Mouse (Mus musculus): ENCODE data around the gene Cacna1a. TPM values are rescaled to one million over a fixed set of nuclear protein-coding genes. Genes with fewer than 3 reads are reported as not detected.

Gene Cacna1a
- polyA plus RNA-seq, 1 experiment, result 0.37 TPM

- whole genome bisulfite sequencing, result 49% methylated on average over 6 of the region's 6 CpGs
- TF ChIP-seq POLR2A (IDR thresholded peaks at IDR 0.05; ENCODE audit: borderline replicate concordance, control insufficient read depth, low read depth, low read length), result no peak
- no peak for TF ChIP-seq CTCF (IDR thresholded peaks at IDR 0.05; ENCODE audit: control insufficient read depth, insufficient read depth, low read length)
- Histone ChIP-seq H3K27ac (ENCODE audit: control insufficient read depth, insufficient read depth, low read depth, low read length, poor library complexity) (no peak overlapping the region), H3K4me1 (ENCODE audit: control insufficient read depth, insufficient read depth, low read length) (no peaks in the 10 kb centered on the region; the same call in 1 of the 2 replicates), H3K4me3 (replicated peaks; ENCODE audit: control insufficient read depth, low read depth, low read length) (no peak overlapping the region)
These were observed 151.1 kb downstream of the Cacna1a start for GRCm38 (mm10) chr8:84539376-84539775.

GRCm38 (mm10) chr8:84542481-84542880 is 154.2 kb downstream of the Cacna1a start:
- no peak overlapping the region for H3K27ac ChIP-seq (ENCODE audit: control insufficient read depth, insufficient read depth, low read depth, low read length, poor library complexity)
- no peak overlapping the region for H3K4me3 ChIP-seq (replicated peaks; ENCODE audit: control insufficient read depth, low read depth, low read length)

GRCm38 (mm10) chr8:84545522-84545921 is 157.3 kb downstream of the Cacna1a start:
- WGBS, result 46% methylated on average over 3 of the region's 3 CpGs

More at GRCm38 (mm10) chr8:84542481-84542880, 154.2 kb downstream of the Cacna1a start:
- no peak for TF ChIP-seq POLR2A (IDR thresholded peaks at IDR 0.05; ENCODE audit: borderline replicate concordance, control insufficient read depth, low read depth, low read length)
- TF ChIP-seq CTCF (IDR thresholded peaks at IDR 0.05; ENCODE audit: control insufficient read depth, insufficient read depth, low read length), result no peak
- H3K4me1 ChIP-seq (ENCODE audit: control insufficient read depth, insufficient read depth, low read length), result no peaks in the 10 kb centered on the region
- 69% methylated on average over 7 of the region's 7 CpGs for WGBS

GRCm38 (mm10) chr8:84552457-84552856 is 164.2 kb downstream of the Cacna1a start:
- WGBS, result 59% methylated on average over 4 of the region's 4 CpGs
- TF ChIP-seq CTCF (IDR thresholded peaks at IDR 0.05; ENCODE audit: control insufficient read depth, insufficient read depth, low read length) (no peak), POLR2A (IDR thresholded peaks at IDR 0.05; ENCODE audit: borderline replicate concordance, control insufficient read depth, low read depth, low read length) (no peak)
- H3K4me1 ChIP-seq (ENCODE audit: control insufficient read depth, insufficient read depth, low read length), result no peaks in the 10 kb centered on the region
- no peak overlapping the region for H3K27ac ChIP-seq (ENCODE audit: control insufficient read depth, insufficient read depth, low read depth, low read length, poor library complexity)
- H3K4me3 ChIP-seq (replicated peaks; ENCODE audit: control insufficient read depth, low read depth, low read length), result no peak overlapping the region

More at GRCm38 (mm10) chr8:84545522-84545921, 157.3 kb downstream of the Cacna1a start:
- Histone ChIP-seq H3K27ac (ENCODE audit: control insufficient read depth, insufficient read depth, low read depth, low read length, poor library complexity) (no peak overlapping the region), H3K4me1 (ENCODE audit: control insufficient read depth, insufficient read depth, low read length) (no peaks in the 10 kb centered on the region), H3K4me3 (replicated peaks; ENCODE audit: control insufficient read depth, low read depth, low read length) (no peak overlapping the region)
- TF ChIP-seq CTCF (IDR thresholded peaks at IDR 0.05; ENCODE audit: control insufficient read depth, insufficient read depth, low read length), result no peak
- no peak for TF ChIP-seq POLR2A (IDR thresholded peaks at IDR 0.05; ENCODE audit: borderline replicate concordance, control insufficient read depth, low read depth, low read length)

- Histone ChIP-seq H3K27ac (ENCODE audit: control insufficient read depth, insufficient read depth, low read depth, low read length, poor library complexity) (no peak overlapping the region), H3K4me3 (replicated peaks; ENCODE audit: control insufficient read depth, low read depth, low read length) (no peak overlapping the region), H3K4me1 (ENCODE audit: control insufficient read depth, insufficient read depth, low read length) (no peaks in the 10 kb centered on the region)
- WGBS, result 80% methylated on average over 8 of the region's 8 CpGs
- no peak for TF ChIP-seq POLR2A (IDR thresholded peaks at IDR 0.05; ENCODE audit: borderline replicate concordance, control insufficient read depth, low read depth, low read length)
These were observed 164.9 kb downstream of the Cacna1a start for GRCm38 (mm10) chr8:84553106-84553505.

- Histone ChIP-seq H3K4me1 (ENCODE audit: control insufficient read depth, insufficient read depth, low read length) (no peaks in the 10 kb centered on the region), H3K4me3 (replicated peaks; ENCODE audit: control insufficient read depth, low read depth, low read length) (no peak overlapping the region), H3K27ac (ENCODE audit: control insufficient read depth, insufficient read depth, low read depth, low read length, poor library complexity) (no peak overlapping the region)
- TF ChIP-seq POLR2A (IDR thresholded peaks at IDR 0.05; ENCODE audit: borderline replicate concordance, control insufficient read depth, low read depth, low read length) (no peak), CTCF (IDR thresholded peaks at IDR 0.05; ENCODE audit: control insufficient read depth, insufficient read depth, low read length) (no peak)
- WGBS, result 74% methylated on average over 4 of the region's 4 CpGs
These were observed 165.4 kb downstream of the Cacna1a start for GRCm38 (mm10) chr8:84553617-84554016.

GRCm38 (mm10) chr8:84554301-84555027 is 166.2 kb downstream of the Cacna1a start:
- Histone ChIP-seq H3K27ac (ENCODE audit: control insufficient read depth, insufficient read depth, low read depth, low read length, poor library complexity) (no peak overlapping the region), H3K4me1 (ENCODE audit: control insufficient read depth, insufficient read depth, low read length) (no peaks in the 10 kb centered on the region), H3K4me3 (replicated peaks; ENCODE audit: control insufficient read depth, low read depth, low read length) (no peak overlapping the region)
- TF ChIP-seq POLR2A (IDR thresholded peaks at IDR 0.05; ENCODE audit: borderline replicate concordance, control insufficient read depth, low read depth, low read length) (no peak), CTCF (IDR thresholded peaks at IDR 0.05; ENCODE audit: control insufficient read depth, insufficient read depth, low read length) (peak; percentile 76)
- WGBS, result 37% methylated on average over 14 of the region's 14 CpGs

- H3K4me3 ChIP-seq (replicated peaks; ENCODE audit: control insufficient read depth, low read depth, low read length), result no peak overlapping the region
- TF ChIP-seq POLR2A (IDR thresholded peaks at IDR 0.05; ENCODE audit: borderline replicate concordance, control insufficient read depth, low read depth, low read length) (no peak), CTCF (IDR thresholded peaks at IDR 0.05; ENCODE audit: control insufficient read depth, insufficient read depth, low read length) (no peak)
- WGBS, result 55% methylated on average over 7 of the region's 7 CpGs
- H3K4me1 ChIP-seq (ENCODE audit: control insufficient read depth, insufficient read depth, low read length), result no peaks in the 10 kb centered on the region
- H3K27ac ChIP-seq (ENCODE audit: control insufficient read depth, insufficient read depth, low read depth, low read length, poor library complexity), result no peak overlapping the region
These were observed 167.0 kb downstream of the Cacna1a start for GRCm38 (mm10) chr8:84555269-84555668.
